Mouse (Mus musculus): ENCODE measurements at regions not wholly inside any gene's neighbourhood (a gene's known extent, or its start where the extent isn't known, plus 50 kb on each side); places are given as distances from the start of the nearest gene placed in this dataset.
A peak's percentile ranks its signal among the peaks of the same experiment; 100 is the strongest.
"Not testable (repeated sequence)": the region's sequence is repeated elsewhere in the genome, so short reads cannot be mapped to it uniquely, and the experiment has no call there.

DNA sequence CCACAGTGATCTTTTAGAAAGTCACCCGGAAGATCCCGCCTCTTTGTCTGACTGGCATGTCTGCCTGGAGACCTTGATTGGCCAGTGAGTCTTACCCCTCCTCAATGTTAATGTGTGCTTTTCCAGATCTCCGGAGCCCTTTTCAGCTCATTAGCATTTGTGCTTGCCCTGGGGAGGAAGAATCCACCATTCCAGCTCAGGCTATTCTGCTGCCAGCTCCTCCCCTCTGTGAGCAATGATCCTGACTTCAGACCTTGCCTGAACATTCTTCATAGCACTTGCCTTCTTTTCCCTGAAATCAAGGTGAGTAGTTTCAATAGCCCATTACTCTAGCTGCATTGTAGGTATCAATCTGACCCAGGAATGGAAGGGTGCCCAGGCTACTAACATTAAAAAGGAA lies 102.2 kb upstream of the Gm10767 start:
- H3K36me3 ChIP-seq; ATAC-seq (replicated peaks; ENCODE audit: low FRiP score); H3K4me1 ChIP-seq; H3K27ac ChIP-seq; H3K9ac ChIP-seq; H3K4me2 ChIP-seq; H3K27me3 ChIP-seq; H3K9me3 ChIP-seq (replicated peaks); H3K4me3 ChIP-seq (replicated peaks): not testable (repeated sequence)
- WGBS, result 80% methylated on average over 3 of the region's 3 CpGs

DNA sequence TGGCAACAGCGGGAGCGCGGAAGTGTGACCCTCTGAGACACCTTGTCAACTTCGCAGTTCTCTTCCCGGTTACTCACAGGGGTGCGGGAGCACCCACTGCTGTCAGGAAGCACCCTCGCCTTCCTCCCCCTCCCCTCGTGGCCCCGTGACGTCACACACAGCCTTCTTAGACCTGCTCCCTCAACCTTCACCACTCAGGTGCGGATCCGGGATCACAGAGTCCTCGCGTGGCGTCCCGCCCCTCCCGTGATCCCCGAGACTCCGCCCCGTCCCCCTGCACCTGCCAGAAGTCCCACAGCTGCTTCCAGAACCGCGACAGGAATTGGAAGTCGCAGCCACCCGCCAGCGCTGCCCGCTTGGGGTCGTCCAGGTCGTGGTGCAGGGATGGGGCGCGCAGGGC lies 97.1 kb upstream of the Gm10767 start:
- not testable (repeated sequence) for ATAC-seq (replicated peaks; ENCODE audit: low FRiP score); H3K4me1 ChIP-seq; H3K27ac ChIP-seq; H3K36me3 ChIP-seq; H3K9ac ChIP-seq; H3K27me3 ChIP-seq; H3K9me3 ChIP-seq (replicated peaks)
- 6% methylated on average over 30 of the region's 30 CpGs for WGBS
- Histone ChIP-seq H3K4me2 (peak overlapping the region; percentile 45), H3K4me3 (replicated peaks) (peak overlapping the region; percentile 19)
